In genomic region chr16:14377321-14377720, GRCm38 (mm10) we compare ENCODE assay signal across 8 mouse cellular contexts. TPM values are rescaled to one million over a fixed set of nuclear protein-coding genes. Genes with fewer than 3 reads are reported as not detected.
DNase-seq lines count a peak whose midpoint lies in the region; ATAC-seq lines count a peak whose summit lies in the region.

No protein-coding gene starts in this region.

- H3K9me3 ChIP-seq in megakaryocyte, embryonic 14.5 days: no peaks in the 10 kb centered on the region

- peak; percentile 16 to 24 for DNase-seq in cerebellum, postnatal 36 days
- DNase-seq in heart, adult 9 months (ENCODE audit: low spot score in 2 of 2): peak; percentile 80 to 82
- peak; percentile 83 for DNase-seq in layer of hippocampus, adult 9-11 months
- DNase-seq in right cerebral cortex, postnatal 10 days (ENCODE audit: low spot score in 2 of 2): peak; percentile 50 to 78

- H3K4me1 ChIP-seq in megakaryocyte, embryonic 14.5 days: peaks cover 95% of the 10 kb centered on the region

- no peaks in the 10 kb centered on the region for H3K27me3 ChIP-seq in megakaryocyte, embryonic 14.5 days (replicated peaks)

- no peak for ATAC-seq in megakaryocyte, adult 5-6 weeks (ENCODE audit: poor library complexity, severe bottlenecking)
- no peak for ATAC-seq in CD4-positive, CD25-positive, alpha-beta regulatory T cell, adult 4 months
- no peak for ATAC-seq in granulocyte monocyte progenitor cell, adult 5-6 weeks (replicated peaks; ENCODE audit: poor library complexity, severe bottlenecking)

- H3K4me3 ChIP-seq in megakaryocyte, embryonic 14.5 days (replicated peaks): peak overlapping the region; percentile 80

- H3K36me3 ChIP-seq in megakaryocyte, embryonic 14.5 days (replicated peaks; ENCODE audit: low read length): peaks cover 80% of the 10 kb centered on the region

RNA-seq across cellular contexts. Expression of gene Abcc1, which starts 16.0 kb away (rescaled TPM):
- 2.0 and 5.1 TPM in 2 replicates for polyA plus RNA-seq in megakaryocyte, embryonic 14.5 days (2012; ENCODE audit: insufficient read depth, low replicate concordance)
- total RNA-seq in megakaryocyte, adult 5-6 weeks (2015): 13.3 and 18.0 TPM in 2 replicates
- total RNA-seq in megakaryocyte, adult 5-6 weeks (2017): 16.6 and 17.4 TPM in 2 replicates
- polyA plus RNA-seq in CD4-positive, CD25-positive, alpha-beta regulatory T cell, adult 4 months (2017; shearing (Covaris generic)): 10 to 100 TPM; 20.8 to 40.1 TPM
- 51.0 and 80.1 TPM in 2 replicates for total RNA-seq in granulocyte monocyte progenitor cell, adult 5-6 weeks (2014; fragmentation: Nextera tagmentation)
- total RNA-seq in granulocyte monocyte progenitor cell, adult 5-6 weeks (2017): 28.9 and 34.4 TPM in 2 replicates

Comparison
In these comparisons a context has a peak if more than half of its experiments do, and no peak if none do; other contexts are left out.
1. DNase-seq: peak in every context shown above with its lines; median percentile 83 in layer of hippocampus, adult 9-11 months; 81 in heart, adult 9 months; 64 in right cerebral cortex, postnatal 10 days; 20 in cerebellum, postnatal 36 days.